Mouse (Mus musculus): ENCODE measurements around the gene Dnajc3. TPM values are rescaled to one million over a fixed set of nuclear protein-coding genes. Genes with fewer than 3 reads are reported as not detected.
A peak's percentile ranks its signal among the peaks of the same experiment; 100 is the strongest.

The Dnajc3 gene
- polyA plus RNA-seq, 1 experiment = 32.7 TPM

DNA sequence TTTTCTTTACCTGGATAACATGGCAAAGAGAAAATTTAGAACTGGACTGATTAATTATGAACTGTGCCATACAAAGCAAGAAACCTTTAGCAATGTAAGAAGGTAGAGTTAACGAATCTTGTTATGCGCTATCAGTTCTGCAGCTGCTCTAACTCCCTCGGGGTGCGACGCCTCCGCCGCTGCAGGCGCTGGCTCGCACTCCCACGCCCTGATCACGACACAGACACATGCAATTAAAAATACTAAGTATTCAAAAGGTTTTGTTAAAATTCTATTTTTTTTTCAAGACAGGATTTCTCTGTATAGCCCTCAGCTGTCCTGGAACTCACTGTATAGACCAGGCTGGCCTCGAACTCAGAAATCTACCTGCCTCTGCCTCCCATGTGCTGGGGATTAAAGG, 75.8 kb downstream of the Dnajc3 start:
- no peak overlapping the region for H3K4me3 ChIP-seq (ENCODE audit: insufficient read depth, low read depth, low read length)

GRCm38 (mm10) chr14:119025889-119026288, 88.1 kb downstream of the Dnajc3 start:
- WGBS = 67% methylated on average over 5 of the region's 5 CpGs
- Histone ChIP-seq H3K4me3 (ENCODE audit: insufficient read depth, low read depth, low read length) (no peak overlapping the region), H3K27ac (ENCODE audit: insufficient read depth, low read depth, low read length) (no peak overlapping the region), H3K4me1 (ENCODE audit: control insufficient read depth, insufficient read depth, low read length) (no peaks in the 10 kb centered on the region), H3K36me3 (ENCODE audit: control insufficient read depth, insufficient read depth, low read length) (no peaks in the 10 kb centered on the region), H3K27me3 (replicated peaks; ENCODE audit: control insufficient read depth, insufficient read depth, low read length) (no peaks in the 10 kb centered on the region; the same call in 1 of the 2 replicates)
- DNase-seq = peak; percentile 7
- TF ChIP-seq POLR2A (IDR thresholded peaks at IDR 0.05; ENCODE audit: low read depth, low read length) (no peak), CTCF (conservative IDR thresholded peaks at IDR 0.05; ENCODE audit: insufficient read depth, insufficient read length, low read depth, low read length) (peak; percentile 44)

More for the DNA sequence above, 75.8 kb downstream of the Dnajc3 start:
- WGBS = 81% methylated on average over 12 of the region's 12 CpGs
- Histone ChIP-seq H3K4me1 (ENCODE audit: control insufficient read depth, insufficient read depth, low read length) (no peaks in the 10 kb centered on the region), H3K36me3 (ENCODE audit: control insufficient read depth, insufficient read depth, low read length) (no peaks in the 10 kb centered on the region), H3K27ac (ENCODE audit: insufficient read depth, low read depth, low read length) (no peak overlapping the region), H3K27me3 (replicated peaks; ENCODE audit: control insufficient read depth, insufficient read depth, low read length) (no peaks in the 10 kb centered on the region)
- no peak for DNase-seq
- TF ChIP-seq CTCF (conservative IDR thresholded peaks at IDR 0.05; ENCODE audit: insufficient read depth, insufficient read length, low read depth, low read length) (no peak), POLR2A (IDR thresholded peaks at IDR 0.05; ENCODE audit: low read depth, low read length) (no peak)

DNA sequence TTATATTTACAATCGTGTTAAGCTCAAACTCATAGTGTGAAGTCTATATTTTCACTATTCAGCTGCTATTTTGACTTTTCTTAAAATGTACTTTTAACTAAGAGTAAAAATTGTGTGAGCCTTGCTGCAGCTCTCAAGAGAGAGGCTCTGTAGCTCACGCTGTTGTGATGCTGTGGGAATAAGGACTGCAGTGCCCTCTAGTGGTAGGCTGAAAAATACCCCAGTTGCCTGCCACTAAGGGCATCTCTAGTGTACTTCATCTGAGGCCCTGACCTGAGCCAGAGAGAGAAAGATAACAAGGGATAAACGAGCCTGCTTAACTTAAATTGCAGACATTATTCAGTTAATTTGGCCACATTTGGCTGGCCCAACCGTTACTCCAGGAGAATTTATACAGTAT, 89.4 kb downstream of the Dnajc3 start:
- H3K27me3 ChIP-seq (replicated peaks; ENCODE audit: control insufficient read depth, insufficient read depth, low read length) = no peaks in the 10 kb centered on the region; the same call in 1 of the 2 replicates
- 40% methylated on average over 4 of the region's 4 CpGs for WGBS
- no peak overlapping the region for H3K27ac ChIP-seq (ENCODE audit: insufficient read depth, low read depth, low read length)
- H3K36me3 ChIP-seq (ENCODE audit: control insufficient read depth, insufficient read depth, low read length) = no peaks in the 10 kb centered on the region
- H3K4me1 ChIP-seq (ENCODE audit: control insufficient read depth, insufficient read depth, low read length) = no peaks in the 10 kb centered on the region
- peak; percentile 99 for TF ChIP-seq CTCF (conservative IDR thresholded peaks at IDR 0.05; ENCODE audit: insufficient read depth, insufficient read length, low read depth, low read length)
- no peak for TF ChIP-seq POLR2A (IDR thresholded peaks at IDR 0.05; ENCODE audit: low read depth, low read length)
- DNase-seq = peak; percentile 79
- H3K4me3 ChIP-seq (ENCODE audit: insufficient read depth, low read depth, low read length) = no peak overlapping the region

DNA sequence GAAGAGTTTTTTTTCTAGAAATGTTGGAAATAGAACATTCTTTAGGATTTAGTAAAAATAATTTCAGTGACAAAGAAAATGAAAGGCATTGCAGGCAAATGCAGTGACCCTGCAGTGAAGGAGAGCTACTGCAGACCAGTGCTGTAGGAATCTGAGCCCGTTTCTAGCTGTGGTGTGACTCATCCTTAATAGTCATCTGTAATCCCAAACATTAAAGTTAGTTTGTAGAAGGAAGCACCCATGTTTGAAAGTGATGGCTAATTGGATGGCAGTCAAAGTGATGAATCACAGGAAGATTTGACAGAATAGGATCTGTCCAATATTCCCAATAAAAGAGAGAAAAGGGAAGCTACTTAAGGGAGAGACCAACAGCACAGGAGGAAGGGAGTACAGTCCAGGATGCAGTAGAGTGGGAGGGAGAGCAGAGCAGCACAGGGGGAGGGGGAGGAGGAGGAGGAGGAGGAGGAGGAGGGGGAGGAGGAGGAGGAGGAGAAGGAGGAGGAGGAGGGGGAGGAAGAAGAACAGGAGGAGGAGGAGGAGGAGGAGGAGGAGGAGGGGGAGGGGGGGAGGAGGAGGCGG, 90.0 kb downstream of the Dnajc3 start:
- DNase-seq = no peak
- Histone ChIP-seq H3K4me1 (ENCODE audit: control insufficient read depth, insufficient read depth, low read length) (no peaks in the 10 kb centered on the region), H3K27ac (ENCODE audit: insufficient read depth, low read depth, low read length) (no peak overlapping the region), H3K36me3 (ENCODE audit: control insufficient read depth, insufficient read depth, low read length) (no peaks in the 10 kb centered on the region), H3K4me3 (ENCODE audit: insufficient read depth, low read depth, low read length) (no peak overlapping the region), H3K27me3 (replicated peaks; ENCODE audit: control insufficient read depth, insufficient read depth, low read length) (no peaks in the 10 kb centered on the region; the same call in 1 of the 2 replicates)
- no peak for TF ChIP-seq CTCF (conservative IDR thresholded peaks at IDR 0.05; ENCODE audit: insufficient read depth, insufficient read length, low read depth, low read length)
- WGBS = 43% methylated on average over 2 of the region's 2 CpGs

Other genes with a start within 250 kb of the Dnajc3 start
- gene Abcc4, start 231.8 kb upstream of the Dnajc3 start, polyA plus RNA-seq (2012; rRNA removed) = 30.8 and 31.3 TPM in 2 replicates
- 230 and 232 TPM in 2 replicates for gene Cldn10, start 150.1 kb upstream of the Dnajc3 start, polyA plus RNA-seq (2012; rRNA removed)
- 5.7 and 6.0 TPM in 2 replicates for gene Dzip1, start 12.5 kb upstream of the Dnajc3 start, polyA plus RNA-seq (2012; rRNA removed)
- gene Uggt2, start 161.5 kb downstream of the Dnajc3 start, polyA plus RNA-seq (2012; rRNA removed) = 3.4 and 3.5 TPM in 2 replicates
- gene Hs6st3, start 200.4 kb downstream of the Dnajc3 start, polyA plus RNA-seq (2012; rRNA removed) = 0.08 and 0.11 TPM in 2 replicates

Data from kidney, adult 2 months (tissue).